Mouse (Mus musculus) heart, adult 2 months (tissue): ENCODE data around the gene Soga1.

Source experiments
- CTCF ChIP-seq: fragments of 200-600 bp; IDR thresholded peaks from 2 replicates; pipeline ENCODE4 v1.8.1; 2022; ENCODE audit warnings: antibody characterized with exemption, mild to moderate bottlenecking, moderate library complexity
- EP300 ChIP-seq: fragments of 200-500 bp; IDR thresholded peaks from 2 replicates; pipeline ENCODE4 v1.6.1; 2011; ENCODE audit warnings: low read depth, low read length, control low read depth; ENCODE audit not compliant: insufficient read depth
- POLR2A ChIP-seq: fragments of 200-500 bp; IDR thresholded peaks from 2 replicates; pipeline ENCODE4 v1.6.1; 2011; ENCODE audit warnings: mild to moderate bottlenecking, low read depth, low read length, control low read depth; ENCODE audit not compliant: insufficient read depth

GRCm38 (mm10) chr2:157081960-157082359, 2.9 kb upstream of the Soga1 start:
- no peak for TF ChIP-seq CTCF
- TF ChIP-seq POLR2A, result no peak
- TF ChIP-seq EP300, result no peak
